Mouse (Mus musculus): ENCODE data around the gene Creb3l1.
A peak's percentile ranks its signal among the peaks of the same experiment; 100 is the strongest.

Creb3l1 gene

GRCm38 (mm10) chr2:91997905-91998608 lies 26.2 kb downstream of the Creb3l1 start:
- no peak for DNase-seq

GRCm38 (mm10) chr2:91996006-91996405 lies 28.3 kb downstream of the Creb3l1 start:
- DNase-seq: peak in 1 of 2 experiments; percentile 52

GRCm38 (mm10) chr2:91993409-91993808 lies 30.9 kb downstream of the Creb3l1 start:
- no peak for DNase-seq

- no peak for DNase-seq
These were observed 34.6 kb downstream of the Creb3l1 start for GRCm38 (mm10) chr2:91989750-91990149.

GRCm38 (mm10) chr2:91987542-91987941 lies 36.8 kb downstream of the Creb3l1 start:
- DNase-seq: peak; percentile 94 to 96

GRCm38 (mm10) chr2:91986071-91986470 lies 38.2 kb downstream of the Creb3l1 start:
- DNase-seq: peak in 1 of 2 experiments; percentile 47

- DNase-seq: no peak
These were observed 39.3 kb downstream of the Creb3l1 start for GRCm38 (mm10) chr2:91984906-91985525.

GRCm38 (mm10) chr2:91984439-91984838 lies 39.9 kb downstream of the Creb3l1 start:
- DNase-seq: peak; percentile 75 to 86

- no peak for DNase-seq
These were observed 43.5 kb downstream of the Creb3l1 start for GRCm38 (mm10) chr2:91980830-91981229.

GRCm38 (mm10) chr2:91980245-91980644 lies 44.1 kb downstream of the Creb3l1 start:
- no peak for DNase-seq

- no peak for DNase-seq
These were observed 45.8 kb downstream of the Creb3l1 start for GRCm38 (mm10) chr2:91978547-91978946.

- no peak for DNase-seq
These were observed 46.3 kb downstream of the Creb3l1 start for GRCm38 (mm10) chr2:91977960-91978359.

- DNase-seq: peak; percentile 27 to 45
These were observed 48.4 kb downstream of the Creb3l1 start, which contains the start of gene Dgkz for GRCm38 (mm10) chr2:91975581-91976541. Dgkz (minus strand) TSS chr2:91975864.

- no peak for DNase-seq
These were observed 50.7 kb downstream of the Creb3l1 start for GRCm38 (mm10) chr2:91973416-91974135.

GRCm38 (mm10) chr2:91972121-91972566 lies 52.2 kb downstream of the Creb3l1 start:
- DNase-seq: peak in 1 of 2 experiments; percentile 45

GRCm38 (mm10) chr2:91971231-91972097 lies 52.8 kb downstream of the Creb3l1 start:
- DNase-seq: peak in 1 of 2 experiments; percentile 67

GRCm38 (mm10) chr2:91967962-91968361 lies 56.3 kb downstream of the Creb3l1 start:
- peak; percentile 56 to 67 for DNase-seq

GRCm38 (mm10) chr2:91966367-91966766 lies 57.9 kb downstream of the Creb3l1 start:
- DNase-seq: no peak

- DNase-seq: peak; percentile 83 to 89
These were observed 58.9 kb downstream of the Creb3l1 start for GRCm38 (mm10) chr2:91965417-91965816.

GRCm38 (mm10) chr2:91964610-91965204 lies 59.6 kb downstream of the Creb3l1 start:
- DNase-seq: no peak

- peak; percentile 98 for DNase-seq
These were observed 60.8 kb downstream of the Creb3l1 start for GRCm38 (mm10) chr2:91963443-91963932.

Data from kidney, postnatal 4 days (tissue).